Mouse (Mus musculus) thymus, adult 18-20 months (tissue): ENCODE measurements around the gene Ube2c.

Experiments used
- DNase-seq, 2 experiments: peaks; one replicate each; pipeline ENCODE4 v3.0.0; 2022; ENCODE audit warnings: mixed read lengths in 2 of 2

The Ube2c gene

DNA sequence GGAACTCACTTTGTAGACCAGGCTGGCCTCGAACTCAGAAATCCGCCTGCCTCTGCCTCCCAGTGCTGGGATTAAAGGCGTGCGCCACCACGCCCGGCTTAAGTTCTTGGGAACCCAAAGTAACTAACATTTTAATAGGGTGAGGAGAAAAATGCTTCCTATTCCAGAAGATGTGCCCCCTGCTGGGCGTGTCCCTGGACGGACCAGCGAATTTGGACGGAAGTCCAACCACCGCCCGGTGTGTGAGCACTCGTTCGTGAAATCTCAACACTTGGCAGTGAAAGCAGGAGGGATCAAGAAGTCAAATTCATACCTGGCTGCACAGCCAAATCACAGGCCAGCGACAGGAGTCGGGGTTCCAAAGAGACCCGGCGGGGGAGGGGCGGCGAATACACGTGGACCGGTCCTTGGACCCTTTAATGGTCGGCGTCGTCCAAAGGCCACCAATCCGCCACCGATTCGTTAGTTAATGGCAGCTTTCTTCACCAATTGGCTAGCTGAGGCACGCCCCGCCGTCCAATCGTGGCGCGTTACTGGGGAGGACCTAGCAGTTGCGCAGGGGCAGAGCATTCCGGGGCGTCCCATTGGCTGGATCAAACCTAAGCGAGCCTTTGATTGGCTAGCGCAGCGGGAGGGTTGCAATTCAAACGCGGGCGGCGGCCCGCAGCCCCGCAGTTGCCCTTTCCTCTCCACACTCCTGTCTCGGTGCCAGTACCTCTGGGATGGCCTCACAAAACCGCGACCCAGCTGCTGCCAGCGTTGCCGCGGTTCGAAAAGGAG lies at the start of gene Ube2c:
TSS of gene Ube2c (plus strand) at position 641 of the 780 bp plus-strand sequence.
- peak; percentile 95 to 97 for DNase-seq

DNA sequence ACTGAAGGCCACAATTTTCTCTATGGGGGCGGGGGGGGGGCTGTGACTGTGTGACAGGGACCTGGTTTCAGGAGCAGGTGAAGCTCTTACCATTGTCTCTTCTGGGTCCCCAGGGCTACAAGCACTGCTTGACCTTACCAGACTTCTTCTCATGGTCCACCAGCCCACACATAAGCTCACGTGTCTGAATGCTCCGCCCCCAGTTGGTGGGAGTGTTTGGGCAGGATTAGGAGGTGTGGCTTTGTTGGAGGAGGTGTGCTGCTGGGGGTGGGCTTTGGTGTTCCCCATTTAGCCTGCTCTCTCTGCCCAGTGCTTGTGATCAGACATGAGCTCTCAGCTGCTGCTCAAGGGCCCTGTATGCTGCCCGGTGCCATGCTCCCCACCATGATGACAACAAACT lies 46.4 kb upstream of the Ube2c start:
- no peak for DNase-seq

DNA sequence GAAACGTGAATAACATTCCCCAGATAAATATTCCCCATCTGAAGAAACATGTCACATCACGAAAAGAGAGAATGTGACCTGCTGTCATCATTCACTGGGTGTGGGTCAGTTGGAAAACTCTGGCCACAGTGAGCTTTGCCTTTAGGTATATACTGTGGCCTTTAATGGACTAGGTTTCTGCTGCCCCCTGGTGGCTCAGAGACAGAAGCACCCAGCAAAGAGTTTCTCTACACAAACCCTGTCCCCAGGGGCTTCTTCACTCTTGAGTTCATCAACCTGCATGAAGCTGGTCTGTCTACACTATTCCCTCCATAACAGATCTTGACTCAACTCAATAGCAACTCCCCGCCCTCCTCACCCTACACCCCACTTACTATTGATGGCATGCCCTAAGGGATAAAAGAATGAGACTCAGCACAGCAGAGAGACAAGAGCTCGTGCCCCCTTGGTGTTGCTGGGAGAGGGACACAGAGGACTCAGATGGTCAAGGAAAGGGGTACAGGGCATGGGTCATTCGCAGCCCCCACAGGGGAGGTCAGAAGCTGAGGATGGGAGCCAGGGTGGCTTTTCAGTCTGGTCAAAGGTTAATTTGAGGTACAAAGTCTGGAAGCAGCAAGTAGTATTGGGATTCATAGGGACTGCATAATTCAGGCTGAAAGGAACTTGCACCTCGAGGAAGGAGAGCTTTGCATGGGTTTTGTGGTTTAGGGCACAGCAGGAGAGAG lies 43.6 kb upstream of the Ube2c start:
- DNase-seq = peak; percentile 12 to 21

DNA sequence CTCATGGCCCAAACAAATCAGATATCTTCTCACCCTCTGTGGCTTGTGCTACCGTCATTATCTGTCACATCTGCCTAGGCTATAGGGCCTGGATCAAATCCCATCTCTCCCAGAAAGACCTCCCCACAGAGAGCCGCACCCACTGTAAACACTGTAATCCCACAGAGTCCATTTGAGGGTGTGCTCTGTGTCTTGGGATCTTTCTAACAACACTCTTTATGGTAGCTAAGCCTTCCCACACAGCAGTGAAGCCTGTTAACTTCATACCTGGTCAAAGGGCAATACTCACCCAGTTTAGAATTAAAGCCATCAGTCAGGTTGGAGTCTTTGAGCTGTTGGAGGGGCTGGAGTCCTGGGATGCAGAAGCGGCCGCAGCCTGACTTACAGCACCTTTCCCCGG lies 38.0 kb upstream of the Ube2c start:
- no peak for DNase-seq

DNA sequence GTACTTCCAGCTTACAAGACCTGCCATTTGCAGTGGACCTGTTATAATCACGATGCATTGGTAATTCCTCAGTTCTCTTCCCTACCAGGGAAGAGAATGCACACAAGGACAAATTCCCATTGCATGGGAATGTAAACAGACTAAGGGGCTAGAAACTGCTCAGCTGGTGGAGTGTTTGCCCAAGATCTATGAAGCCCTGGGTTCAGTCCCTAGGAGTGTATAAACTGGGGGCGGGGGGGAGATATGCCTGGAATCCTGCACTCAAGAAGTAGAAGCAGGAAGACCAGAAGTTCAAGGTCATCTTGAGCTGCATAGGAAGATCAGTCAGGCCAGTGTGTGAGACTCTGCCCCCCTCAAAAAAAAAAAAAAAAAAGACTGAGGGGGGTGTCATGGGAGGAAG lies 36.4 kb upstream of the Ube2c start:
- no peak for DNase-seq

DNA sequence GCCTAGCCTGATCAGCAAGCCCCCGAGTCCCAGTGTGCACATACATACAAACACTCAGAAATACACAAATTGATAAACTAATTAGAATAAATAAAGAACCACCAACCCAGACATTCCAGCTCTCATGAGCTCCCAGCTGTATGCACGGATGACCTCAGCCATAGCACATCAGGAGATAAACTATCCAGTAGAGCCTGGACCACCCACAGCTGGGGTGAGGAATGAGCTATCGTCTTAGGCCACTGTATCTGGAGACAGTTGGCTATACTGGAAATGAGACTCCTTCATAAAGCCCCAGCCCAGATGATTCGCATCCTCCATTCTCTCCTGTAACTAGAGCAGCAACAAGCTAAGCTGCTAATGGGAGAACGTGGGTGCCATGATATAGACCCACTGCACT lies 34.9 kb upstream of the Ube2c start:
- DNase-seq = no peak

DNA sequence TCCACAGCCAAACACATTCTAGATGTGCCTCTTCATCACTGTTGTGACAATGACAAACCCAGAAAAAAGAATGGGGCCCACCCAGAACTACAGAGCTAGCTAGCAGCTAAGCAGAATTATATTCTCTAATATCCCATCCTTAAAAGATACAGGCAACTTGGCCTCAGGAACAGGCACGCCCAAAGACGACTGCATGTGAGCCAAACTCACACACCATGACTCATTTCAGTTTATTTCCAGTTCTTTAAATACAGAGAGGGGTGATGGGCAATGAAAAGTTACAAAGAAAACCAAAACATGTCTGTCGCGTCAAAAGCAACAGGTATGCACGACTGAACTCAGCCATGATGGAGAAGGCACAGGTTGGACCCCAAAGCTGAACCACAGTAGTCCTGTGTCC lies 34.3 kb upstream of the Ube2c start:
- DNase-seq = no peak

DNA sequence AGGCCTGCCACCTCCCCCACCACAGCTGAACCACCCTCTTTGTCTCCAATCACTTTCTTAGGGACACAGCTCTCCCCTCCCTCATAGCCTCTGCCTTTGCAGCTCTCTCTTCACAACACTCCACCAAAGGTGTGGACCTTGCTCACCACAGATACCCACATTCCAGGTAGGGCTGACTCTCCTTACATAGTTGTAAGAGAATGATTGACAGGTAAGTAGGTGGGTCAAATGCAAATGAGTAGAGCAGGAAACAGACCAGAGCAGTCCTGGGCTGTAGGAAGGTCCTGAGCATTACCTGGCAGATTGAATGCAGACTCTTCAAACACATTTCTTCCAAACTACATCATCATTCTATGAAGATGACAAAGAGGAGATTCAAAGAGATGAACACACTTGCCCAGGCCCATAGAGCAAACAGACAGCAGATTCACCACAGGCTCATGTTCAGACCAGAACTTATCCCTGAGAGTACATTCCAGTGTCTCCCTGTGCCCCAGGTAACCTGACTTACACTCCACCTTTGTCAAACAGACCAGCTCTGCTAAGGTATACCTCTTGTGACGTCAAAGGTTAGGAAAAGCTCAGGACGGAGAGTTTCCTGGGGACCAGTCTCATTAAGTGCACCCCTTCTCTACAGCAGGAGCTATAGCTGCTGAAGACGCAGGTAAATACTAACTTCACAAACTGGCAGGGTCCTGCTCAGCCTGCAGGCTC lies 32.2 kb upstream of the Ube2c start:
- no peak for DNase-seq

DNA sequence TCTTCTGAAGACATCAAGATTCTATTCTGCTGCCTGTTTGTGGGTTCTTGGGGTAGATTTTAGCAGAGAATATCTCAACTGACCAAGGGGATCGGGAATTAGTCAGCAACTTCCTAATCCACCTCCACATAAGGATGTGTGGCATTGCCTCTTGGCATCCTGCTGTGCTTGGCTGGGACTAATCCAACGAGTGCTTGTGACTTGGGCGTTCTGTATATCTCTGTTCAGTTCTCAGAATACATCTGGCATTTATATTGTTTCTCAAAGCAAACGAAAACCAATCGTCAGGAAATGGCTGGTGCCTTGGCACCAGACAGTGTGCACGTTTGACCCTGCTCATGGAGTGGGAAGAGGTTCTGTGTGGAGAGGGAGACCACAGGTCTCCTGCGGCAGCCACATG lies 29.8 kb upstream of the Ube2c start:
- no peak for DNase-seq

DNA sequence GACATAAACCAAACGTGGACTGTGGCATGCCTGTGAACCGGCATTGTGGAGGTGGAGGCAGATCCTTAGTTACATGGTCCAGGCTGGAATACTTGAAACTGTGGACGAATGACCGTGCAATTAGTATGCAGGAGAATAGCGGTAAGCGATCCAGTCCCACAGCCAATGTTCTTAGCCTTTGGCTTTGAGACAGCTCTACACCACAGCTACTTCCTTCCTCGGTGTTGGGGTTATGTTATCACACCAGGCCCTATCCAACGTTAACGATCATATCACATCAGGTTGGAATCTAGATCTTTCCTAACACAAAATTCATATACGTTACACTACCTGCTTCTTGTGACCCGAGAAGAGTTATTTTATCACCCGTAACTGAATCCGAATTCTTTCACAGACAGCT lies 24.7 kb upstream of the Ube2c start:
- no peak for DNase-seq

DNA sequence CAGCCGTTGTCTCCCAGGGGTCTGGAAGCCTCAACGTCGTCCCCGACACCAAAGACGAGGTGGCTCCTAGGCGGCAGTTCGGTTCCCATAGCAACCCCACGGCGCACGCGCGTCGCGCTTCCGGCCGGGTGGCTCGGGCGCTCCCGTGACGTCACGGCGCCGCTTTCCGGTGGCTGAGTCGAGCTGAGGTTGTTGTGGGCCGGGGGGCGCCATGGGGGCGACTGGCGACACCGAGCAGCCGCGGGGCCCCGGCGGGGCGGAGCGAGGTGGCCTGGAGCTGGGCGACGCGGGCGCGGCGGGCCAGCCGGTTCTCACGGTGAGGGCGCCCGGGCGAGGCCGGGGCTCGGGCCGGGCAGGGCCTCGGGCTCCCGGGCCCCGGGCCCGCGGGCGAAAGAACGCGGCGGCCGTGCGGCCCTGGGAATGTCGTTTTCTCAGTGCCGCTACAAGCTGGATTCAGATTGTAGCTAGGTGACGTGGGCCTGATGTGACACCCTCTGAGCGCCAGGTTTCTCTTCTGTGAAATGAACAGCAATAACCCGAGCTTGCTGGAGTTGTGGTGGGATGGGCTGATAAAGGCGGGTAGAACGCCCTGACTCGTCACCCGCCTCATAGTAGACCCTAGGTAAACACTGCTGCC lies 23.7 kb upstream of the Ube2c start, which contains the start of the genes Wfdc3 and Dnttip1:
TSS of gene Wfdc3 (minus strand) at position 89 of the 637 bp plus-strand sequence.
TSS of gene Dnttip1 (plus strand) at position 141 of the 637 bp plus-strand sequence.
- peak; percentile 92 for DNase-seq

DNA sequence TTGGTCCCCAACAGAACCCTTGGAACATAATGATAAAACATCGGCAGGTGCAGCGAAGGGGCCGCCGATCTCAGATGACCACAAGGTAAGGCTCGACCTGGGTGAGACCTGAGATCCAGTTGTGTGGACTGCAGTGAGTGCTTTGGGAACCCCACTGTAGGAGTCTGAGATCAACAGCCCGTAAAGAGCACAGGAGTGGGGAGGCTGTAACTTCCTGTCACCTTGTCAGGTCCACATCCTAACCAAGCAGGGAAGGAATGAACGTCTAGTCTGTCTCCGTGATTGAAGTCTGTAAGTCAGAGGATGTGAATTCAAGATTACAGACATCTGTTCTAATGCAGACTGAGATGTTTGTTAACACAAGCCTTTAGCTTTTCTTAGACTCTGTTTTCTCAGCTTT lies 23.0 kb upstream of the Ube2c start:
- peak in 1 of 2 experiments; percentile 18 for DNase-seq

DNA sequence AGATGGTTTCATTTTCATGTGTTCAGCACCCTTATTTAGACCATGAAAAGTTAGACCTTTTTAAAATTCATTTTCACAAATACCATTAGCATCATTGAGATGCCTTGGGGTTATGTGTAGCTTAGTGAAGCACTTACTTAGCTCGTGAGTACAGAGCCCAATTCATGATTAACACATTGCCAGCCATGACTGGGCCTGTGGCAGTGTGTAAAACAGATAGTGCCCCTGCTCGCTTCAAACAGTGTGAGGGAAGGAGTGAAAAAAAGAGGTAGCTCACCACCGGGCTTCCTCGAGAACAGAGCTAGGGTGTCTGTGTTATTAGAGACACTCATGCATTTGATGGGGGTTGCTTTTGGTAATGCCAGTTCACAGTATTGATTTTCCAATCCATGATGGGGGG lies 21.5 kb upstream of the Ube2c start:
- no peak for DNase-seq

DNA sequence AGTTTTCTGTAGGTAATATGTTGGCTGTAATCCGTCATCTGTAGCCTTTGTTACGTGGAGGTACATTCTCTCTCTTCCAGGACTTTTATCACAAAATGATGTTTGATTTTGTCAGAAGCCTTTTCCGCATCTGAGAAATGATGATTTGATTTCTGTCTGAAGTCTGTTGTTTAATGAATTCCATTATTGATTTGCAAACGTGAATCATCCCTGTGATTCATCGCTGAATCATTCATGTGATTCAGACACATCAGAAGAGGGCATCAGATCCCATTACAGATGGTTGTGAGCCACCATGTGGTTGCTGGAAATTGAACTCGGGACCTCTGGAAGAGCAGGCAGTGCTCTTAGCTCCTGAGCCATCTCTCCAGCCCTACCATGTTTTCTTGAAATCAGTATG lies 20.7 kb upstream of the Ube2c start:
- DNase-seq = no peak

DNA sequence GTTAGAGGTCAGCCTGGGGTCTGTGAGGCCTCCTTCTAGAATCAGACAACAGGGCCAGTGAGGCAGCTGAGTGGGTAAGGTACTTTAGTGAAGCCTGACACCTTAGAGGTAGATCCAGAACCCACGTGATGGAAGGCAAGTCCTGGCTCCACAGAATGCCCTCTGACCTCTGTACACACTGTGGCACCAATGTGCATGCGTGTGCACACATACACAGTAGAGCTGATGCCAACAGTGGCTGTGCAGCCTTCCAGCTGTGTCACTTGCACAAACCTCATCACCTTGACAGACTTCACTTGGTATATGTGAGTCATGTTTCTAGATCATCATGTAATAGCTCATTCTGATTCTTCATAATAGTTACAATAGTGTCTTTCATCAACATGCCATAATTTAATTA lies 17.2 kb upstream of the Ube2c start:
- no peak for DNase-seq

DNA sequence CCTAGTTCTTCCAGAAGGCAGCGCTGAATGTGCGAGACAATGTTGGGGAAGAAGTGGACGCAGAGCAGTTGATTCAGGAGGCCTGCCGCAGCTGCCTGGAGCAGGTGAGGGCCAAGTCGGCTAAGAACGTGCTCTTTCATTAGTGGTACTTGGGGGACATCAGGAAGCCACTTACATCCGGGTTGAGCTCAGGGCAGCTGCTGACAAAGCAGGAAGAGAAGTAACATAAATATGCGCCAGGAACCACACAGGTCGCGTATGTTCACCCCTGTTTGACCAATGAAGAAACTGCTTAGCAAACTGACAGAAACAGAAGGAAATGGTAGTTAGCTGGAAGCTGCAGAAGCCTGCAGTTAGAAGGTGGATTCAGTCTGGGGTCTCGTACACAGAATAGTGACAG lies 15.6 kb upstream of the Ube2c start:
- DNase-seq = no peak

DNA sequence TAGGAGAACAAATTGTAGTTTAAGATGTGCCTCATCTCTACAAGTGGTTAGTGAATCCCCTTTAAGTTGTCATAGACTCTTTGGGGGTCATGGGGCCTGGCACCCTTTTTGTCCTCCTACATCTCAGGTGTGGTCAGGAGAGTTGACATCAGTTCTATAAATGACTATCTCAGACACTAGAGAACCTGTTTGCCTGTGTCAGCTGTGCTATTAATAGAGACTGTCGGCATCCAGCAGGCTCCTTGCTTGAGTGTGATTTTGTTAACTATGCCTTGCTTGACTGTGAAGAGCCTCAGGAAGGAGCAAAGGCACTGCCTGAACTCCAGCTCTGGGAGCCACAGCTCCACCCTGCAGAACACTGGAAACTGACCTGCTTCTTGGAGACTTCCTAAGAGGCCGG lies 14.9 kb upstream of the Ube2c start:
- DNase-seq = no peak

DNA sequence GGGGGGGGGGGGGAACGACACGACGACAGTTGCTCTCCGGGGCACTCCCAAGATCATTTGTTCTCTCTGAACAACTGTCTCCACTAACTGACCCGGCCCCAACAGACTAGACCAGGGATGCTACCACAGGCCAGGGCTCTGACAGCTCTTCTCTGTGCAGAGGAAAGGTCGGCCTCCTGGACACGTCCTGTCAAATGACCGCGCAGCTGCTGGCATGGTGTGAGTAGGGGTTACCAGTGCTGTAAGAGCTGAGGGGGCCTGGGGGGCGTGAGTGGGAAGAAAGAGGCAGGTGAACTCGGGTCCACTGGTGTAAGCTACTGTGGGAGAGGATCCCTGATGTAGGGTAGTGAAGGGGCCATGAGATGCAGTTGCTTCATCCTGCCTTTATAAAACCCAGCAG lies 11.9 kb upstream of the Ube2c start:
- DNase-seq = no peak

DNA sequence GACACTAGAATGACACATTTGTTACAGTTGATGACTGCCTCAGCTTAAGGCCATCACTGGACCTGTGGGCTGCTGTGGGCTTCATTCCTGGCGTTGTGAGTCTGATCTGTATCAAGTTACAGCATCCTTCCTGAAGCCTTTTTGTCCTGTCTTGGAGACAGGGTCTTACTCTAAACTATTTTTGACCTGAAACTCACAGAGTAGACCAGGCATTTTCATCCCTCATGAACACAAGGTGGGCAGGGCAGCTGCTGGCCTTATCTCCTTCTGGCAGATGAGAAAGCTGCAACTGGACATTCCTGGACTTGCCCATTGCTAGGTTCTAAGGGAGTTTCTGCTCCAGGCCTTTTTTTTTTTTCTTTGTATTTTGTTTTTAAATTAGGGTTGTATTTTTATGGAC lies 11.0 kb upstream of the Ube2c start:
- DNase-seq = no peak

DNA sequence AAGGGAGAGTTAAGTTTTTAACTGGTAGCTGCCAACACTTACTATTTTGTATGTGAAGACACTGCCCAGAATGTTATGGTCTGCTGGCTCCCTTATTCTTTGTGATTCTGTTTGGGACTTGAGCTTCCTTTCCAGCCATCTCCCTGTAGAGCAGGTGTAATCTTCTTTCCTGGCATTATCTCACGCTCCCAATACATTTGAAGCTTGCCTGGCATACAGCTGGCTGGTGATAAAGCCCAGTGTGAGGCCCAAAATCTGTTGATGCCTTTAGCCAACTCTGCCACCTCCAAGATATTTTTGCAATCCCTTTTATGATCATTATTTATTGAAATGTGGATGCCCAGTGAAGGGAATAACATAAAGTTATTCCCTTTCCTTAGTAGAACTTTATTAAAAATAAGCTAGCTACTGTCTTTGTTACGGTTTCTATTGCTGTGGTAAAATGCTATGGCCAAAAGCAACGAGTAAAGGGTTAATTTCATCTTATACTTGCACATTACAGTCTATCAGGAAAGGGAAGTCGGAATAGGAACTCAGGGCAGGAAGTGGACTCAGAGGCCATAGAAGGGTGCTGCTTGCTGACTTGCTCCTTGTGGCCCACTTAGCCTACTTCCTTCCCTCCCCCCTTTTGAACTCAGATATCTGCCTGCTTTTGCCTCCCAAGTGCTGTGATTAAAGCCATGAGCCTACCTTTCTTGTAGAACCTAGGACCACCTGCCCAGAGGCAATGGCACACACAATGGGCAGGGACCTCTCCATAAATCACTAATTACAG lies 9.5 kb upstream of the Ube2c start:
- DNase-seq = no peak

DNA sequence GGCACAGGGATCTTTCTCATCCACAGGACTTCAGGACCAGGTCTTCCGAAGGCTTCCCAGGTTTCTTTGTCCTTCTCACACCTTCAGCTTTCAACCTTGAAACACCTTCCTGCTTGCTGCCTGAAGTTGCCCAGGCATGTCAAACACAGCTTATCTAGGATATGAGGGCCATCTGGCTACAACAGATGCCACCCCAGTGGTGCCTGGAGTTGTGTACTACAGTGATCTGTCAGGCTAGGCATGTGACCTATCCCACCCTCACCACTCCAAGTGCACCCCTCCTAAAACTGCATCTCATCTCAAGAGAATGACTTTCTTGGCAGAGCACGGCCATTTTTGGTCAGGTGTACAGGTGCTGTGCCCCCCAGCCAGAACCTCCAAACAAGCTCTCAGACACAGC lies 8.2 kb upstream of the Ube2c start:
- DNase-seq = no peak

DNA sequence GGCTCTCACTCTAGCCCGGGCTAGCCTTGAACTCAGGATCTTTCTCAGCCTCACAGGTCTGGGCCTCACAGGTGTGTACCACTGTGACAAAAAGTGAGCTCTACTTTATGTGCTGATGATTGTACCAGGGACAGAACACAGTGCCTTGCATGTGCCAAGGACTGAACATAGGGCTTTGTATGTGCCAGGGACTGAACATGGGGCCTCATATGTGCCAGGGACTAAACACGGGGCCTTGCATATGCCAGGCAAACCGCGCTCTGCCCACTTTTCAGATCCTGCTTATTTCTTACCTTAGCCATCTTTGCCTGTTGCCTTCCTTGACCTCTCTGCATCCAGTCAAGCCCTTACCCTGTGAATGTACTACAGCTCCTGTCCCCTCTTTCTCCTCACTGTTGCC lies 7.7 kb upstream of the Ube2c start:
- no peak for DNase-seq
